Comparison of ENCODE assay signal across 11 mouse cellular contexts in the genomic region with DNA sequence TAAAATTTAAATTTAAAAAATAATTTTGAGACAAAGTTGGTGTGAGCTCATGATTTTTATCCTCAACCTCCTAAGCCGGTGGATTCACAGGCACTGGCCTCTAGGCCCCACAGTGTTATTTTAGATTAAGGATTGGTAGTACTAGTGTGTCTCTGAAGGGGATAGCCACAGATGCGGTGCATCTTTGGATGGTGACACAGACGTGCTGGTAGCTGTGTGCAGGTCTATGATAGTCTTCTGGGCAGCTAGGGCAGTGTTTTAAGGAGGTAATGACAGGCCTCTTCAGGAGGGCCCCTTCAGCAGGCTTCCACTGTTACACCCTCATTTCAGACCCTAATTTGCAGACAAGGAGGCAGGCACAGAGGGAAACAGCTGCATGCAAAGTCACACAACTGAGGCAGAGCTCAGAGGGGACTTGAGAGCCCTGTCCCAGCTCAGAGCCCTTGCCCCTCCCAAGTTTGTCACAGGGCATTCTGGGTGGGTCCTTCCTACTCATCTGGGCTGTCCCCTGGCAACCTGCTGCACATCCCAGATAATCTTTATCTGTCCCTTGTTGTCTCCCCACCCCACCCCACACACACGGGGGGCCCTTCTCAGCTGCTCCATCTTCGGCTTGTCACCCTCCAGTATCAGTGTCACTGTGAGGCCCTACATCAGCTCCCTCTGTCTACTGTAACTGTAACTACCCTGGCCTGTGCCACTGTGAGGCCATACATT. TPM values are rescaled to one million over a fixed set of nuclear protein-coding genes. Genes with fewer than 3 reads are reported as not detected.
DNase-seq lines count a peak whose midpoint lies in the region; ATAC-seq lines count a peak whose summit lies in the region.
"Had no signal": no experiment of that assay in that cellular context is flagged by ENCODE, and none has a peak within 500 bp of the region (broad histone marks: within the 10 kb centered on the region; RNA-seq: fewer than 3 reads in every experiment).

No protein-coding gene starts in this region.

- H3K36me3 ChIP-seq in forebrain, embryonic 10.5 days (replicated peaks), result peaks cover 8% of the 10 kb centered on the region
- H3K36me3 ChIP-seq in forebrain, embryonic 15.5 days, result no peaks in the 10 kb centered on the region
- H3K36me3 ChIP-seq in midbrain, embryonic 10.5 days, result peaks cover 10% of the 10 kb centered on the region; the same call in 1 of the 2 replicates
- 0 out of 2 replicates have a peak, but pooled peaks cover 8% of the 10 kb centered on the region for H3K36me3 ChIP-seq in midbrain, embryonic 15.5 days (replicated peaks)

- 85% methylated on average over 5 of the region's 5 CpGs for WGBS in forebrain, embryonic 10.5 days
- WGBS in forebrain, embryonic 15.5 days, result 85% methylated on average over 5 of the region's 5 CpGs
- WGBS in midbrain, embryonic 10.5 days, result 83% methylated on average over 5 of the region's 5 CpGs
- 75% methylated on average over 5 of the region's 5 CpGs for WGBS in midbrain, embryonic 15.5 days

- no peaks in the 10 kb centered on the region for H3K27me3 ChIP-seq in forebrain, embryonic 10.5 days (ENCODE audit: poor library complexity, severe bottlenecking)
- no peaks in the 10 kb centered on the region for H3K27me3 ChIP-seq in forebrain, embryonic 15.5 days
- no peaks in the 10 kb centered on the region for H3K27me3 ChIP-seq in midbrain, embryonic 10.5 days (ENCODE audit: low read depth, poor library complexity, severe bottlenecking)
- H3K27me3 ChIP-seq in midbrain, embryonic 15.5 days (replicated peaks), result no peaks in the 10 kb centered on the region

- peak overlapping the region; percentile 57; the same call in 1 of the 2 replicates for H3K27ac ChIP-seq in forebrain, embryonic 10.5 days
- H3K27ac ChIP-seq in forebrain, embryonic 15.5 days (replicated peaks), result no peak overlapping the region
- H3K27ac ChIP-seq in midbrain, embryonic 10.5 days (replicated peaks), result peak overlapping the region; percentile 46
- H3K27ac ChIP-seq in midbrain, embryonic 15.5 days, result no peak overlapping the region

- no peaks in the 10 kb centered on the region for H3K9me3 ChIP-seq in forebrain, embryonic 10.5 days
- H3K9me3 ChIP-seq in forebrain, embryonic 15.5 days, result no peaks in the 10 kb centered on the region
- no peaks in the 10 kb centered on the region for H3K9me3 ChIP-seq in midbrain, embryonic 10.5 days (replicated peaks)
- no peaks in the 10 kb centered on the region for H3K9me3 ChIP-seq in midbrain, embryonic 15.5 days

- DNase-seq in forebrain, embryonic 10.5 days (ENCODE audit: extremely low spot score, low spot score), result no peak
- no peak for DNase-seq in midbrain, embryonic 10.5 days (ENCODE audit: low spot score)
- DNase-seq in liver, result peak; percentile 94
- DNase-seq in spleen, postnatal 36 days (ENCODE audit: low spot score in 2 of 2), result peak; percentile 55 to 76
- DNase-seq in ovary, postnatal 14 days (ENCODE audit: low spot score), result no peak
- no peak for DNase-seq in left cerebral cortex, postnatal 4 days
- DNase-seq: kidney, postnatal 4 days; lung, postnatal 4 days had no signal

- H3K4me2 ChIP-seq in forebrain, embryonic 15.5 days (replicated peaks), result no peak overlapping the region
- no peak overlapping the region for H3K4me2 ChIP-seq in midbrain, embryonic 15.5 days

- intact Hi-C loops in left cerebral cortex, postnatal 4 days (cut with DNase I), result loop anchor here (5.0 kb wide), 1 partner anchor 254 kb away; no protein-coding TSS in a partner anchor

- no peak for ATAC-seq in forebrain, embryonic 15.5 days (replicated peaks)
- ATAC-seq in midbrain, embryonic 15.5 days (replicated peaks), result no peak

- no peak overlapping the region for H3K9ac ChIP-seq in forebrain, embryonic 15.5 days (replicated peaks)
- no peak overlapping the region for H3K9ac ChIP-seq in midbrain, embryonic 15.5 days

- no peak overlapping the region for H3K4me3 ChIP-seq in forebrain, embryonic 10.5 days
- no peak overlapping the region for H3K4me3 ChIP-seq in forebrain, embryonic 15.5 days
- H3K4me3 ChIP-seq in midbrain, embryonic 10.5 days, result no peak overlapping the region
- H3K4me3 ChIP-seq in midbrain, embryonic 15.5 days, result no peak overlapping the region

- peaks cover 29% of the 10 kb centered on the region for H3K4me1 ChIP-seq in forebrain, embryonic 10.5 days
- peaks cover 37% of the 10 kb centered on the region for H3K4me1 ChIP-seq in forebrain, embryonic 15.5 days
- H3K4me1 ChIP-seq in midbrain, embryonic 10.5 days, result peaks cover 42% of the 10 kb centered on the region
- peaks cover 45% of the 10 kb centered on the region for H3K4me1 ChIP-seq in midbrain, embryonic 15.5 days

RNA-seq across cellular contexts. Expression of a gene that starts 6.9 kb away (rescaled TPM):
- polyA plus RNA-seq in forebrain, embryonic 10.5 days (2016; fragmentation: Nextera tagmentation; extraction: Ambion mirVana), result 9.5 and 9.8 TPM in 2 replicates
- polyA plus RNA-seq in forebrain, embryonic 15.5 days (2015; fragmentation: Nextera tagmentation; extraction: Ambion mirVana), result 21.1 and 24.1 TPM in 2 replicates
- 9.4 and 12.0 TPM in 2 replicates for polyA plus RNA-seq in midbrain, embryonic 10.5 days (2016; fragmentation: Nextera tagmentation; extraction: Ambion mirVana)
- 46.5 and 49.4 TPM in 2 replicates for polyA plus RNA-seq in midbrain, embryonic 15.5 days (2015; fragmentation: Nextera tagmentation; extraction: Ambion mirVana)
- 10 to 100 TPM; 67.9 to 78.2 TPM for total RNA-seq in left cerebral cortex, postnatal 4 days (2021)

RNA-seq across cellular contexts. Expression of a gene that starts 46.7 kb away (rescaled TPM):
- 38.6 and 41.6 TPM in 2 replicates for polyA plus RNA-seq in forebrain, embryonic 10.5 days (2016; fragmentation: Nextera tagmentation; extraction: Ambion mirVana)
- polyA plus RNA-seq in forebrain, embryonic 15.5 days (2015; fragmentation: Nextera tagmentation; extraction: Ambion mirVana), result 18.0 and 18.3 TPM in 2 replicates
- 26.2 and 29.7 TPM in 2 replicates for polyA plus RNA-seq in midbrain, embryonic 10.5 days (2016; fragmentation: Nextera tagmentation; extraction: Ambion mirVana)
- polyA plus RNA-seq in midbrain, embryonic 15.5 days (2015; fragmentation: Nextera tagmentation; extraction: Ambion mirVana), result 22.0 and 22.5 TPM in 2 replicates
- 10 to 100 TPM; 43.6 to 49.4 TPM for total RNA-seq in left cerebral cortex, postnatal 4 days (2021)

RNA-seq across cellular contexts. Expression of a gene that starts 48.9 kb away (rescaled TPM):
- polyA plus RNA-seq in forebrain, embryonic 10.5 days (2016; fragmentation: Nextera tagmentation; extraction: Ambion mirVana), result 30.5 and 35.4 TPM in 2 replicates
- polyA plus RNA-seq in forebrain, embryonic 15.5 days (2015; fragmentation: Nextera tagmentation; extraction: Ambion mirVana), result 10.0 and 11.1 TPM in 2 replicates
- 24.2 and 31.5 TPM in 2 replicates for polyA plus RNA-seq in midbrain, embryonic 10.5 days (2016; fragmentation: Nextera tagmentation; extraction: Ambion mirVana)
- 15.1 and 16.7 TPM in 2 replicates for polyA plus RNA-seq in midbrain, embryonic 15.5 days (2015; fragmentation: Nextera tagmentation; extraction: Ambion mirVana)
- total RNA-seq in left cerebral cortex, postnatal 4 days (2021), result 10 to 100 TPM; 15.3 to 17.5 TPM
- total RNA-seq: neutrophil, adult 5-6 weeks had no signal

Comparison
In these comparisons a context has a peak if more than half of its experiments do, and no peak if none do; other contexts are left out.
1. H3K27ac ChIP-seq: peak in forebrain, embryonic 10.5 days (single experiment) and midbrain, embryonic 10.5 days (single experiment); none in forebrain, embryonic 15.5 days (single experiment) and midbrain, embryonic 15.5 days (single experiment).
2. DNase-seq: peak in liver (single experiment) and spleen, postnatal 36 days (2 of 2); none in forebrain, embryonic 10.5 days (single experiment), midbrain, embryonic 10.5 days (single experiment), ovary, postnatal 14 days (single experiment) and left cerebral cortex, postnatal 4 days (single experiment).